Mouse (Mus musculus) heart, adult 2 months (tissue): ENCODE data around the gene Etnk2. TPM values are rescaled to one million over a fixed set of nuclear protein-coding genes. Genes with fewer than 3 reads are reported as not detected.

Source experiments
- DNase-seq, 2 experiments: peaks; one replicate each; pipeline ENCODE4 v3.0.0; 2021
- H3K27ac ChIP-seq: fragments of 200-600 bp; 2 replicates; pipeline ENCODE4 v1.8.1; 2022
- H3K27me3 ChIP-seq: fragments of 200-500 bp; 2 replicates; pipeline ENCODE4 v1.6.1; 2012; ENCODE audit warnings: mild to moderate bottlenecking, low read length, inconsistent platforms, mixed read lengths; ENCODE audit not compliant: control insufficient read depth, insufficient read depth
- H3K36me3 ChIP-seq: fragments of 200-500 bp; 2 replicates; pipeline ENCODE4 v1.6.1; 2012; ENCODE audit warnings: low read length, inconsistent platforms; ENCODE audit not compliant: control insufficient read depth, insufficient read depth
- H3K4me1 ChIP-seq: fragments of 200-500 bp; 2 replicates; pipeline ENCODE4 v1.6.1; 2011; ENCODE audit warnings: low read length; ENCODE audit not compliant: control insufficient read depth, insufficient read depth
- H3K4me3 ChIP-seq: fragments of 200-600 bp; 2 replicates; pipeline ENCODE4 v1.8.1; 2022
- H3K79me2 ChIP-seq: fragments of 200-500 bp; replicated peaks from 2 replicates; pipeline ENCODE4 v1.6.1; 2012; ENCODE audit warnings: mild to moderate bottlenecking, inconsistent platforms, low read length, moderate library complexity, mixed read lengths; ENCODE audit not compliant: control insufficient read depth, insufficient read depth
- H3K9ac ChIP-seq: fragments of 200-500 bp; 2 replicates; pipeline ENCODE4 v1.6.1; 2012; ENCODE audit warnings: low read depth, mild to moderate bottlenecking, control low read depth, inconsistent platforms, low read length, mixed read lengths
- CTCF ChIP-seq: fragments of 200-600 bp; IDR thresholded peaks from 2 replicates; pipeline ENCODE4 v1.8.1; 2022; ENCODE audit warnings: antibody characterized with exemption, mild to moderate bottlenecking, moderate library complexity
- EP300 ChIP-seq: fragments of 200-500 bp; IDR thresholded peaks from 2 replicates; pipeline ENCODE4 v1.6.1; 2011; ENCODE audit warnings: low read depth, low read length, control low read depth; ENCODE audit not compliant: insufficient read depth
- POLR2A ChIP-seq: fragments of 200-500 bp; IDR thresholded peaks from 2 replicates; pipeline ENCODE4 v1.6.1; 2011; ENCODE audit warnings: mild to moderate bottlenecking, low read depth, low read length, control low read depth; ENCODE audit not compliant: insufficient read depth
- WGBS: fragments of 180-500 bp; shearing (Covaris S2); methylation state at CpG from one replicate; pipeline ENCODE4 v1.1.7; 2018; 5-methylcytosine and 5-hydroxymethylcytosine counted together
- intact Hi-C: fragments of 180-260 bp; cut with DNase I; formaldehyde crosslinking; loops from one replicate; pipeline ENCODE4 v1.15.1; 2025
- polyA plus RNA-seq: library from polyadenylated mRNA; depleted of rRNA; stranded (reverse); fragments of >200 nt; gene quantifications from 2 replicates; pipeline ENCODE4 v1.2.3, GENCODE M21; 2012
- total RNA-seq, 2 experiments: library from RNA; stranded (reverse); gene quantifications; 2 replicates each; pipeline ENCODE4 v1.2.3; 2021

Etnk2 gene
- total and polyA plus RNA-seq, 3 experiments, result 0.29 to 0.93 (median 0.84) TPM

GRCm38 (mm10) chr1:133353371-133353809 is 10.0 kb upstream of the Etnk2 start:
- Histone ChIP-seq H3K4me1 (no peaks in the 10 kb centered on the region), H3K9ac (no peak overlapping the region), H3K79me2 (no peaks in the 10 kb centered on the region), H3K36me3 (no peaks in the 10 kb centered on the region), H3K4me3 (no peak overlapping the region), H3K27ac (no peak overlapping the region), H3K27me3 (no peaks in the 10 kb centered on the region)
- WGBS, result 35% methylated on average over 12 of the region's 12 CpGs
- intact Hi-C loops, result loop anchor here (2.0 kb wide), 3 partner anchors 39 to 207 kb away; no protein-coding TSS in a partner anchor
- peak; percentile 63 to 78 for DNase-seq
- TF ChIP-seq EP300 (0 out of 2 replicates have a peak, but pooled peaks have one; percentile 70), CTCF (peak; percentile 95), POLR2A (no peak)

- Histone ChIP-seq H3K27me3 (no peaks in the 10 kb centered on the region), H3K4me3 (no peak overlapping the region), H3K4me1 (no peaks in the 10 kb centered on the region), H3K36me3 (no peaks in the 10 kb centered on the region), H3K9ac (no peak overlapping the region), H3K27ac (no peak overlapping the region), H3K79me2 (no peaks in the 10 kb centered on the region)
- DNase-seq, result no peak
- WGBS, result 65% methylated on average over 5 of the region's 5 CpGs
- intact Hi-C loops, result no loop called here
- TF ChIP-seq EP300 (no peak), CTCF (no peak), POLR2A (no peak)
Measured at GRCm38 (mm10) chr1:133355469-133355868, 7.9 kb upstream of the Etnk2 start.

DNA sequence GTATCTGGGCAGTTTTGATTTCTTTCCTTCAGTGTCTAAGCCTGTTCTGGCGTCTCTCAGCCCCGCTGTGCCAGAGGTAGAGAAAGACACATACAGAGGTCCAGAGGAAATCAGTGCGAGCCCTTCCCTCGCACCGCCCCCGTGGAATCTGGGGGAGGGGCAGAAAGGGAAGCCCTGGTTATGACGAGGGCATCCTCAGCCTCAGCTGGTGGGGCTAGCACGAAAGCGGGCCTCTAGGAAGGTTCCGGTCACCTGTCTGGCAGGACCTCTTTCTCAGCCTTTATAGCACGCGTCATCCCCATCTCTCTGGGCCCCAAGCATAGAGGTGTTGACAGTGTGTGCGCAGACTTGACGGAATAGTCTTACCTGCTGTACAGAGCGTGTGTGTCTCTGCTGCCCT is 7.5 kb upstream of the Etnk2 start:
- DNase-seq, result no peak
- no peak overlapping the region for H3K9ac ChIP-seq
- 60% methylated on average over 15 of the region's 15 CpGs for WGBS
- H3K4me3 ChIP-seq, result no peak overlapping the region
- TF ChIP-seq POLR2A (no peak), EP300 (no peak), CTCF (no peak)
- H3K79me2 ChIP-seq, result no peaks in the 10 kb centered on the region
- H3K4me1 ChIP-seq, result no peaks in the 10 kb centered on the region
- H3K27ac ChIP-seq, result no peak overlapping the region
- intact Hi-C loops, result no loop called here
- no peaks in the 10 kb centered on the region for H3K36me3 ChIP-seq
- no peaks in the 10 kb centered on the region for H3K27me3 ChIP-seq

GRCm38 (mm10) chr1:133356330-133356729 is 7.0 kb upstream of the Etnk2 start:
- Histone ChIP-seq H3K4me3 (no peak overlapping the region), H3K27me3 (no peaks in the 10 kb centered on the region), H3K4me1 (no peaks in the 10 kb centered on the region), H3K36me3 (no peaks in the 10 kb centered on the region), H3K79me2 (no peaks in the 10 kb centered on the region), H3K27ac (no peak overlapping the region), H3K9ac (no peak overlapping the region)
- DNase-seq, result no peak
- WGBS, result 64% methylated on average over 8 of the region's 8 CpGs
- TF ChIP-seq EP300 (no peak), CTCF (no peak), POLR2A (no peak)
- intact Hi-C loops, result no loop called here

DNA sequence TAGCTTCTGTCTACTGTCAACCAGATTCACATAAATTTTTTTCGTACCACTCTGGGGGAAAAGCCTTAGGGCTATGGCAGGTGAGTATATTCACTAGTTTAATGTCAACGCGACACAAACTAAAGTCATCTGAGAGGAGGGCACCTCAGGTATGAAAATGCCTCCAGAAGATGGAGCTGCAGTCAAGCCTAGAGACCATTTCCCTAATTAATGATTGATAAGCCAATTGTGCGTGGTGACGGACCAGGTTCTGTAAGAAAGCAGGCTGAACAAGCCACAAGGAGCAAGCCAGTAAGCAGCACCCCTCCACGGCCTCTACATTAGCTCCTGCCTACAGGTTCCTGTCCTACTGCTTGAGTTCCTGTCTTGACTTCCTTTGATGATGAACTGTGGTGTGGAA is 2.4 kb upstream of the Etnk2 start:
- no peak for TF ChIP-seq CTCF
- TF ChIP-seq POLR2A, result no peak
- TF ChIP-seq EP300, result no peak
- 92% methylated on average over 6 of the region's 6 CpGs for WGBS
- Histone ChIP-seq H3K4me1 (no peaks in the 10 kb centered on the region), H3K9ac (no peak overlapping the region), H3K4me3 (no peak overlapping the region), H3K36me3 (no peaks in the 10 kb centered on the region), H3K79me2 (no peaks in the 10 kb centered on the region), H3K27me3 (0 out of 2 replicates have a peak, but pooled peaks cover 3% of the 10 kb centered on the region), H3K27ac (no peak overlapping the region)
- intact Hi-C loops, result no loop called here
- DNase-seq, result no peak

- intact Hi-C loops, result no loop called here
Measured at GRCm38 (mm10) chr1:133362103-133362502, 1.3 kb upstream of the Etnk2 start.

More at GRCm38 (mm10) chr1:133362103-133362502, 1.3 kb upstream of the Etnk2 start:
- Histone ChIP-seq H3K79me2 (no peaks in the 10 kb centered on the region), H3K4me1 (no peaks in the 10 kb centered on the region), H3K9ac (no peak overlapping the region), H3K27me3 (0 out of 2 replicates have a peak, but pooled peaks cover 3% of the 10 kb centered on the region), H3K4me3 (no peak overlapping the region), H3K27ac (no peak overlapping the region), H3K36me3 (no peaks in the 10 kb centered on the region)
- WGBS, result 81% methylated on average over 5 of the region's 5 CpGs
- TF ChIP-seq CTCF (no peak), POLR2A (no peak), EP300 (no peak)
- no peak for DNase-seq
